Mouse (Mus musculus) adrenal gland, postnatal 14 days (tissue): ENCODE data around the gene Rorb. TPM values are rescaled to one million over a fixed set of nuclear protein-coding genes. Genes with fewer than 3 reads are reported as not detected.

Experiments used
- DNase-seq: peaks from one replicate; pipeline ENCODE4 v3.0.0; 2021; ENCODE audit warnings: mixed read lengths
- total RNA-seq: library from RNA; stranded (reverse); gene quantifications from 2 replicates; pipeline ENCODE4 v1.2.3, GENCODE M21; 2021

Gene Rorb
- total RNA-seq, 1 experiment from 2014 or later = 0.37 TPM

DNA sequence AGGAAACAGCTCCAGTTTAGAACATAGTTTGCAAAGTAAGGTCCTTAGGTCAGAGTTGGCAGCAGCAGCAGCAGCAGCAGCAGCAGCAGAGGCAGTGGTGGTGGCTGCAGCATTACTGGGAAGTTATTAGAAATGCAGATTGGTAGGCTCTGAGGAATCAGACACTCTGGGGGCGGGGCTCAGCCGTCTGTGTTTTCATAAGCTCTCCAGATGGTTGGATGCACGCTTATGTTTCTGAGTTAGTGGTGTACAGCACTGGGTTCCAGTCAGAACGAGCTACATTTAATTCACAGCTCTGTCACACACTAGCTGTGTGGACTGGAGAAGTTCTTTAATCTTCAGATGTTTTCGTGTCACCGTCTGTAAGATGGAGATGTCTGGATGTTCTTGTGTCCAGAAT lies 105.9 kb downstream of the Rorb start:
- DNase-seq = no peak

DNA sequence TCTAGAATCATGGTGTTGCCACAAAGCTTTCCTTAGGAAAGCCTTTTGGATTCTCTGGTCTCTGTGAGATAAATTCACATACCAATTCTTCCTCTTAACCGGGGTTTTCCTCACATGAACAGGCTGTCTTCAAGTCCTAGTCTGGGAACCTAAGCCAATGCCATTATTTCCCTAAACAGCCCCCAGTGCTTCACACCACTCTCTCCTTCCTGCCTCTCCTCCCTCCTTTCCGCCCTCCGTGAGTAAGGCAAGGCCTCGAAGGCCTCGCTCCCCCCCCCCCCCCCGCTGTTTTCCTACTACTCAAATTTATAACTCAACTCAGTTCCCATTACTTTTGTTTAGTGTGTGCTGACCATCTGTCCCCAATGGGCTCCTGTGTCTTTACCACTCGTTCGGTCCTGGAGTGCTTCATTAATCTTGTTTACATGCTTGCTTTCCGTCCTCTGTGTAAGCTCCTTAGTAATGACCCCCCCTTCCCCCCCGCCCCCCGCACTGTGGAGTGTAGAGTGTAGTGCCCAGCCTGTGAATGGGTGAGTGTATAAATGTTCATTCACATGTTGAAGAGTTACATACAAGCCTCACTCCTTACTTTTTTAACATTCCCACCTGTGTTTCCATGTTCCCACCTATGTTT lies 106.9 kb downstream of the Rorb start:
- DNase-seq = no peak

DNA sequence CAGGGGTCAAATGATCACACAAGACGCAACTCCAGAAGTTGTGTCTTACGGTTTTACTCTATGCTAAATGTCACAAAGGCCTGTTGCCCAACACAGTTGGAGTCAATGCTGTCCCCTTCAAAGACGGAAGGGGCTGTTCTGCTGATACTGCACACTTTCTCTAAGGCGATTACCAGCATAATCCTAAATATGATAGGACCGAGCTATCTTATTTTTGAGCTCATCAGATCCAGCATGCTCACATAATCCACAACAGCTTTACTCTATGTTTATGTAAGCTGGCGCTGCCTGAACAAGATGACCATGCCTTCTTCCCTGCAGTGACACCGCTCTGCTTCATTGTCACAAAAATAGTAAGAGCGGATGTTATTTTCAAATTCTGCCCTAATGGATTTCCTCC lies 112.0 kb downstream of the Rorb start:
- DNase-seq = no peak

DNA sequence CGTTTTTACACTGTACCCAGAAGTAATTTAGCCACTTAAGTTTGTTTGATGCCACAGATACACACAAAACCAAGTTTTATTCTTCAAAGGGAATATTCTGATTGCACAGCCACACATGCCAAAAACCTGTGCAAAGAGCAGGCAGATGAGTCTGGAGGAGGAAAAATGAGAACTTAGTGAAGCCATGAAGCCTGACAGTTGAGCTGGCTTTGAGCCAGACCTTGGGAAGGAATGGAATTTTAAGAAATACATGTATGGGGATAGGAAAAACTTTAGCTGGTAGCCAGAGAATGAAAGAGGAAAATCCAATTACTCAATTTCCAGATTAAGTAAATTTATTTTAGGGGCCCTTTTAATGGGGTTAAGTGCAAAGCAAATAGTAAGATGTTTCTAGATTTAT lies 113.3 kb downstream of the Rorb start:
- DNase-seq = peak; percentile 10

DNA sequence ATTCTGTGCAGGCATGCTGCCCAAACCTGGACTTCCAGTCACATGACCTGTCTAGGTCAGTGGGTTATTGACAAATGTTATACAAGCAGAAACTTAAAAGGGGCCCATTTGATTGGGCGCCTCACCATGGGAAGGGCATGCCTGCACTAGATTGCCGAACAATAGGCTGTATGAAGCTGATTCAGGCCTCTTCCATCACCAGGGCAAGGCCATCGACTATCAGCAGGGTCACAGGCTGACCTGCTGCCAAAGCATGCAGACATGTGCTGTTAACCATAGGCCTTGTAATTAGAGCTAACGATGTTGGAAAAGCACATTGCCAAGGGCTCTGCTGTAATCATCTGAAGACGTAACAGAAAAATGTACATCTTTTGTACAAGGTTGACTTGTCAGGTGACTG lies 131.0 kb downstream of the Rorb start:
- peak; percentile 60 for DNase-seq

DNA sequence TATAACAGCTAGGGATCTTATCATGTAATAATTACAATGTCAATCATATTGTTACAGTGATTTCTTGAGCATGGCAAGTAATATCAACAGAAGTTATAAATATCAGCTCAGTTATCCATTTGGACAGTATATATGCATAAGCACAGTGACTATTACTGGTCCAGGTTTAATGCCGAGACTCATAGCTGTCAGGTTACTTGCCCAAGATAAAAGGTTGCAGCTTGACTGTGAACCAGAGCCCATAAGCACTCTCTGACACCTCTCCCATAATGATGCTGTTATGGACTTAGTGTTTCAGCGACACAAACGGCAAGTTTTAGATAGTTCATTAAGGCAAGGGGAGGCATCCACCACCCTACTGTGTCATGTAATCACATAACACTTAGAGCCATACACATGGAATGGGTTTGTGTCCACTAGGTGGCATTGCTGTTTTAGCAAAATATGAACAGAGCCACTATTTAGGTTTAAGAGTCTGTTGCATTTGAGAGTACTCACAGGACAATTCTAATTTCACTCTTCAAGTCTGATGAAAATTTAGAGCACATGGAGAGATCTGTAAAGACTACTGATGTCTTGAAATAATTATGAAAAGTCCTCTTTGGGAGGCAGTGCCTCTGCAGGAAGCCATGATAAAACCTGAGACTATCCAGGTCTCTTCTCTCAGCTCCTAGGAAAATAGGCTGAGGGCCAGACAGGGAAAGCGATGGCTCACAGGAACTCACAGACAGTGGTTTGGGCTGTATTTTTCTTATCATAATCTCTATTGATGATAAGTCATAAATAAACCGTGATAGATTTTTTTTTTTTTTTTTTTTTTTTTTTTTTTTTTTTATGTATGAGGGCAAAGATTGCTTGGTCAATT lies 136.0 kb downstream of the Rorb start:
- peak; percentile 10 for DNase-seq

DNA sequence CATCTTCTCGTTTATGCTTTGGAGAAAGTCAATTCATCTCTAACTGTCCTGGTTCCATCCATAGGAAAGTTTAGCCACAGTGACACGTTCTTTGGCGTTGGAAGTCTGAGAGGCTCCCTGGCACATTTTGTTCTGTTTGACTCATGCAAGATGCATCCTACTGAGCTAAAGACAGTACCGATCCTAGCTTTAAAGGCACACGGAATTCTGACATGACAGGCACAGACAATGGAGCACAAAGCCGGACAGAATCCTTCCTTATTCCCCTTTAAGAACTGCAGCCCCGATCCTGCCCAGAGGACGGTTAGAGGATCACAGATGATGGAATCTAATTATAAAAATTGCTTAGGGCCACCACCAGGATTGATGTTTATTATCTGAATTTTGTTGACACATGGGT lies 141.6 kb downstream of the Rorb start:
- no peak for DNase-seq

DNA sequence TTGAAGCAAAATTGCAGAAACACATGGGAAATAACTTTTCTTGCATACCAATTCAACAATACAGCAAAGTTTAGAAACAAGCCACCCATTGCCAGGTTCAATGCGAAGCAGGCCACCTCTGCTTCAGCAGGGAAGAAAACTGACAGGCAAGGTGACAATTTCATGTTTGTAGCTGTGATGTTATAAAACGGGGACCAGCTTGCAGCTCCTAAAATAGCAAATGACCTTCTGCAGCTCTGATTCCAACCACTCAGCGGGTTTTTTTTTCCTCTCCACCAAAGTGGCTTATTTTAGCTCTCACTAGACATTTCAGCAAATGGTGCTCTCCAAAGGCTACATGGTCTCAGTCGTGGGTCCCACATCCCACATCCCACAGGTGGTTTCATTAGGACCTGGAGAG lies 143.7 kb downstream of the Rorb start:
- no peak for DNase-seq

DNA sequence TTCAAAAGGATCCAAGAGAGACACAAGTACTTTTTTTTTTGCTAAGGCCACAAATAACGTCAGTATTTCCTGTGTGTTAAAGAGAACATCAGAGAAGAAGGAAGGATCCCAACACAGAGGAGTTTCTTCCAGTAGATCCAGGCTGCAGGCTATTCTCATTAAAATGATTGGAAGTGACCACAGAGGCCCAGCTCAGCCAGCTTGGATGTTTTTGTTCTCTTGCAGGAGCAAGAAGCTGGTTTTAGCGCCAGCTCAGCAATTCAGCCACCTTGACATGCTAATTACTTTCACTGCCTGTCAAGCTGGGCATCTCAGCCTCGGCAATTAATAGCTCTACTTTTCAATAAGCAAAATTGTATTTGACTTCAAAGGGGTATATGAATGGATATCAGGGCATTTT lies 151.1 kb downstream of the Rorb start:
- no peak for DNase-seq

DNA sequence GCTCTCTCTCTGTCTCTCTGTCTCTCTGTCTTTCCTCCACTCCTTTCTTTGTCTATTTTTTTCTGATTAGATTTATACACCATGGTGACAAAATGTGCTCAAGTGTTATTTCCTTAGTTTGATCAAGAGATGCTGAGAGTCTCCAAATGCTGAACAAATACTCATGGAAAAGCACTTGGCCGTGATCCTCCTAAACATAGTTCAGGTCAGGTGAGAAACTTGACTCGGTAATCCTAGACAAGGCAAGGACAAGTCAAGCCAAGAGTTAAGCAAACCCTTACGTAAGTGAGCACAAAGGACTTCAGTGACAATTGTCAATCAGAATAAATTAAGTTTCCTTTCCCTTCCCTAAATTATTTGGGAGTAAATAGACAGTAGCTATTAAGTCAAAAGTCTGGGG lies 158.2 kb downstream of the Rorb start:
- DNase-seq = no peak

DNA sequence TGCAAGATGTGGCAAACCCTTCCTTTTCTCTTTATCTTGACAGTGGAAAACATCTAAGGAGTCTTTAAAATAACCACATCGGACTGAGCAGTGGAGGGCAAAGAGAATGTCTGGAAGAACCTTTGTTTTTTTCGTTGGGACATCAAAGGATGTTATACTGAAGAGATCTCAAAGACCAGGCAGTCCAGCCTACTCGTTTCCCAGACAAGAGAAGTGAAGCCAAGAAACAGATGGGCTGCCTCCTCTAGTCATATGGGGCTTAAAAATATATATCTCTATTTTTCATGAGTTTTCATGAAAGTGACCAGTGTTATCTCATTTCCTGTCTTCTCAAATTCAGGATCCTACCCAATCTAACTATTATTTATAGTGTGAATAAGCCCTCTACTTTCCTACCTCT lies 163.8 kb downstream of the Rorb start:
- no peak for DNase-seq

DNA sequence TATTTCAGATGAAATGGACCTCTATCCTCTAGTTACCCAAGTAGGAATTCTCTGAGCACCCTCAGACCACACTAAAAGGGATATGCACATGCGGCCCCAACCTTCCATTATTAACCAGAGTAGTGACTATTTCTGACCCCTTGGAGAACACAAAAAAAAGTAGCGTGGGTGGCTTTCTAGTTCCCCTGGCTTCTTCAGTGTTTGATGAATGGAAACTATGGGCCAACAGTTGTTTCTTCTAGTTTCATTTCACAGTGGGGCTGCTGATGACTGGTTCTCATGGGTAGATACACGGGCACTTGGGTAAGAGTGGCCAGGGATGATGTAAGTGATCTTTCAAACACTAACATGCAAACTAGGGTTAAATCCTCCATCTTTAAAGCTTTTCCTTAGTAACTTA lies 165.7 kb downstream of the Rorb start:
- no peak for DNase-seq

DNA sequence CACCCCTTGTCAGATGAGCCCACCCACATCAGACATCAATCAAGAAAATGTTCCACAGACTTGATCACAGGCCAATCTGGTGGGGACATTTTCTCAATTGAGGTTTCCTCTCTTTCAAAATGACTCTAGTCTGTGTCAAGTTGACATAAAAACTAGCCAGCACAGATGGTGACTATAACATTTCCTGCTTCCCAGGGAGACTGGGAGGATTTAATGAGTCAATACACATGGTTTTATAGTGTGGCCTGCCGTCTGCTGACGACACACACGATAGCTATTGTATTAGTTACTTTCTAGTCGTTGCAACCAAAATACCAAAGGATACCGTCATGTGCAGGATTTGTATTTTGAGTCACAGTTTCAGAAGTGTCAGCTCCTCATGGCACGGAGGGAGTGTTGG lies 169.6 kb downstream of the Rorb start:
- no peak for DNase-seq

DNA sequence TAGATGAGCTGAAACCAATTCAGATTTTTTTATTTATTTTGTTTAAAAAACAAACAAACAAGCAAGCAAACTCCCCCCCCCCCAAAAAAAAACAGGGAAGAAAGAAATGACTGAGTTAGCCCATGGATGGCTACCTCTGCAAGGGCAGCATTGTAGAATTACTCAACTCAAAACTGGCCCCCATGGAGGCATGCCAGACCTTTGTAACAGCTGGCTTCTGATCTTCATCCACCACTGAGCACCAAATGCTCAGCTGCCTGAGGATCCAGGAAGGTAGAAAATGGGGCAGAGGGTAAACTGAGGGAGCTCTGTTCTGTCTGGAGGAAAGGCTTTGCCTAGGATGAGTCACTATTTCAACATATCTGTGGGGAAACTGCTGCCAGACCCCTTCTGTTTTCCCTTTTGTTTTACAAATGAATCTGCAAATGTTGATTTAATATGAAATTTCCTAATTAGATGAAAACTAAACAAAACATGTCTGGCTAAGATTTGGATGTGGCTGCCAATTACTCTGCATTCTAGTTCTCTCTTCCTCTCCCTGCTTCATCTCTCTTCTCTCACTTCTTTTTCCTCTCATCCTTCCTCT lies 199.1 kb downstream of the Rorb start:
- DNase-seq = peak; percentile 50

DNA sequence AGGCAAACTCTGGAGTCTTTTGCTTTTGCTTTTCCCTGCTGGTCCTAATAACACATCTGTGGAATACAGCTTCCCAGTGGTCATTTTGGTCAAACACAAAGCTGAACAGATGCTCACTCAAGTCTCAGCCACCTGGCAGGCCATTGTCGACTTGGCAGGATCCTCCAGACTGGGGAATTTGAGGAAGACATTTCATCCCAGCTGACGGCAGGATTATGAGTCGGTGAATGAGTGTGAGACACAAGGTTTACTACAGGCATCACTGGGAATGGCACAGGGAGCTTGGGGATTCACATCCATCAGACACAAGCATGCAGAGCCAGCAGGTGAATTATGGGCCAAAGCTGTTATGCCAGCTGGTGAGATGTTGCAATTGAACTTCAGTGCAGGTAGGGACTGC lies 201.4 kb downstream of the Rorb start:
- DNase-seq = no peak

DNA sequence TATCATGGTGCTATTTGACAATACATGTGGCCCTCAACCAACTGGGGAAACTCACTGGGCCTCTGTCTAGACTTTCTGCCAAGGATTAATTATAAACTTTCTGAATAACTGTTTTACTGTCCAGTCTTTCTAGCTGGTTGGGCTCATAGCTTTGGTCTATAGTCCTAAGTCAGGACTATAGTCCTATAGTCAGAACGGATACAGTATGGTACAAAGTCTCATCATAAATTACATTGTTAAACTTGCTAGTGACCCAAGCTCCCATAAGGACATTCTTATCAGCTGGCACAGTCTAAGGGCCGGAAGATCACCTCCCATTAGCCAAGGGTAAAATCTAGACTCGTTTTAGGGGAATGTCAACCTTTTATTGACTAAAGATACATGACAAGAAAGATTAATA lies 205.5 kb downstream of the Rorb start:
- DNase-seq = no peak

DNA sequence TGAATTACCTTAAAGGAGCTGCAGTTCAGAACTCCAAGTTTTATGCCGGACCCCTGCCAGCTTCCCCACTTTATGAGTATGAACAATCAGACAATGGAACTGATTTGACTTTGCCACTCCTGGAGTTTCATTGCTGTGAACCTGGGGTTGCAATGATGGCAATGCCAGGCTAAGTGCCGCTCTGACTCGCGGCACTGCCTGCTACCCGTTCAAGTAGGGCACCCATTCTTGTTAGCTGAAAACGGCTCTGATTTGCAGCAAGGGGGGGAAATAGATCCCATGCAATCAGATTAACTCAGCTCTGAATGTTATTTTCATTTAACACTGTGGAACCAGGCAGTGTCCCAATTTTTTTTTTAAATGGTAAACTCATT lies 208.3 kb downstream of the Rorb start:
- no peak for DNase-seq

DNA sequence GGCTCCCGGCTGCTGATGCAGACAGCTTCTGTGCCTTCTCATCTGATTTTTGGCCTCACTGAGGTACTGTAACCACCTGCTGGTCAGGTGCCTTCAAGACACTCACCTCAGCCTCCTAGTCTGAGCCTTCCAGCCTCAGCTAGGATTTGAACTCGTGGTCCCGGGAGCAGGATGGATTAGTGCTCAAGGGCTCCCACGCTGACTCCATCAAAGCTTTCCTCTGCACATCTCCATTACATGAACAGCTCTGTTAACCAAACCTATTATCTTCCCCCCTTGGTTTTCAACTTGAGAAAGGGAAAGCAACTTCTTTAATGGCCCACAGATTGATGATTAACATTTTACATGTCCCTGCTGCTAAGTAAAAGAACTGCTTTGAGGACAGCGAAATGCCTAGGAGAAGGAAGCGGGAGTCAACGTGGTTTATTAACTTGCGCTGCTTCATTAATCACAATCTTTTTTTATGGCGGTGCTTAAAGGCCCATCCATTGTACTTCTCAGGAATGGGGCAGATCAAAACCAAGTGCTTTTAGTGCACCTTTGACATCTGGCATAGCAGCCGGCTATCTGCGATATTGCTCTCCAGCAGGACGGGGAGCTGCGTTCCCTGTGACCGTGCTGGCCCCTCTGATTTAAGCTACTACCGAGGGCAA lies 208.8 kb downstream of the Rorb start:
- no peak for DNase-seq

DNA sequence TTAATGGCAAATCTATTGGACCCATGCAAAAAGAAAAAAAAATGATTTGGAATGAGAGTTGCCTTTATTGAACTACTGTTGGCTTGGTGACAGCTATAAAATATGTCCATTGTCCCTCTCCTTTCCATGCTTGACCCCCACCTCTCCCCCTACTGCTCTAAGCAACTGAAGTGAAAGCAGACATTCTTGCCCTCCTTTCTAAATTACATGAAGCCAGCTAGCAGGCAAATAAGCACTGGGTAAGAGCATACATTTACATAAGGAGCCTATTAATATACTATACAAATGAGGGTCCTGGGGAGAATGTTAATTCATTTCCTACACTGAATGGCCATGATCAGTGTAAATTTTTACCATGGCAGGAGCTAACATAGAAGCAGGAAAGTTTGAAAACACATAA lies 212.8 kb downstream of the Rorb start:
- DNase-seq = no peak

DNA sequence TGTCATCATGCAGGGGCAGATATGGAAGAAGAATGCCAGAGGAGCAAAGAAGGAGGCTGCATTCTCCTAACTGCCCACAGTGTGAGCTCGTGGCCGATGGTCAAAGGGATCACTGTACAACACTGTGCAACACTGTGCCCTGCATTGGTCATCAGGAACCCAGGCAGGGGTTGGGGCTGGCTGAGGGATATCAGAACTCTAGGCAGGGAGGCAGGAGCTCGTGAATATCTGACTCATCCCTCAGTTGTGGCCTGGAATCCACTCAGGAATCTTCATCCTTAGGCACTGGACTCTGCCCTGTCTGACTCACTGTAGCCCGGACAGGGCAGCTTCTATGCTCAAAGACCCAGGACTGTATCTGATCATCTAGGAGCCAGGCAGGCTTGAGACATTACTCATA lies 220.8 kb downstream of the Rorb start:
- DNase-seq = peak; percentile 12

DNA sequence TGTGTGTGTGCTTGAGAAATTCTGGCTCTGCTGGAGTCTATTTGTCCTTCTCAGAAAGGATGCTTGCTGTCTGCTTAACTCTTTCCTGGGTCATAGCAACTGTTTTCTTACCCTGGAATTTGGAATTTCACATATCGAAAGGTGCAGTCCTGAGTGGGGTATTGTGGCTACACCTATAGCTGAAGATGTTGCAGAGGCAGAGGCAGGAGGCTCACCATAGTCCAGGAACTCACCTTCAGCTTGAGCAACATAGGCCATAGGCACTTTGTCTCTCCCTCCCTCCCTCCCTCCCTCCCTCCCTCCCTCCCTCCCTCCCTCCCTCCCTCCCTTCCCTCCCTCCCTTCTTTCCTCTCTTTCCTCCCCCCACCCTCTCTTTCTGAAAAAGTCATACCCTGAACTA lies 221.4 kb downstream of the Rorb start:
- no peak for DNase-seq

DNA sequence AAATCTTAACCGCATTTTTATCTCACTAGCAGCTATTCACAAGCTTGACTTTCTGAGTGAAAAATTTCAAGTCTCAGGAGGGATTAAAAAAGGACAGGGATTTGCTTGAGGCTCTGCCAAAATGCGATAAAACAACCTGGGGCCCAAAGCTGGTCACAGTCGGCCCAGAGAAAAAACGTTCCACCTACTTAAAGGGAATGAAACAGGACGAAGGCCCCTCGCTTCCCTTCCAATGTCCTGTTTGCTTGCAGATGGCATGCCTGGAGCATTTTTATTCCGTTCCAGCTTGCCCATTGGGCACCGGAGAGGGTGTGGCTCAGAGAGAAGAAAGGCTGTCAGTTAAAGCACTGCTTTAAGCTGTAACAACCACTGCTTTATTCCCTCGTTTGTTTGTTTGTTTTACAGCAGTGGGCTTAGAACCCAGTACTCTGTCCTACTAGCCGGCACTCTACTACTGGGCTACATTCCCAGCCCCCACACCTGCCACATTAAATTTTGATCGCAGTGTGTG lies 221.8 kb downstream of the Rorb start:
- peak; percentile 31 for DNase-seq

DNA sequence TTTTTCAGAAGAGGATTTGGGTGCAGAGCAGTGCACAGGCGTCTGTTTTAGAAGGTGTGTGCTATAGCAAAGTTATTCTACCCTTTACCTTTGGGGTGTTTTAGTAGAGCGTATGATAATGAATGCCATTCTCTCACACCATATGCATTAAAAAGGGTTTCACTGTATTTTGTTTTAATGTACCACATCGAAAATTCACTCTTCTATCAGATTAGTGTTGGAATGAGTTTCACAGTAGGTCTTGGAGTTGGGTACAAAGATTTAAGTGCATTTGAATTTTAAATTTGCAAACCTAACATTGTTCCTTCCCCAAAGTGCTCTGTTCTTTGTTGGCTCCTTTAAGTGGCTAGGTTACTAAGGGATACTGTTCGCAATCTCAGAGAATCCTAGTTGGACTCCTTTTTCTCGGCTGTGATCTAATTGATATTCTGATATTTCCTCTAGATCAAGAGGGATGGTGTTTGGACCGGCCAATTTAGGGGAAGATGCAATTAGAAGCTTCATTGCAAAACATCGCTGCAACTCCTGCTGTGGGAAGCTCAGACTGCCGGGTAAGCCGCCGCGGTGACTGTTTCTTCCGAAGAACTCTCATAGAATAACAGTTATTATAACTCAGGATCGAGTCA lies 222.4 kb downstream of the Rorb start:
- no peak for DNase-seq
